Comparison of ENCODE assay signal across 21 mouse cellular contexts in the genomic region with DNA sequence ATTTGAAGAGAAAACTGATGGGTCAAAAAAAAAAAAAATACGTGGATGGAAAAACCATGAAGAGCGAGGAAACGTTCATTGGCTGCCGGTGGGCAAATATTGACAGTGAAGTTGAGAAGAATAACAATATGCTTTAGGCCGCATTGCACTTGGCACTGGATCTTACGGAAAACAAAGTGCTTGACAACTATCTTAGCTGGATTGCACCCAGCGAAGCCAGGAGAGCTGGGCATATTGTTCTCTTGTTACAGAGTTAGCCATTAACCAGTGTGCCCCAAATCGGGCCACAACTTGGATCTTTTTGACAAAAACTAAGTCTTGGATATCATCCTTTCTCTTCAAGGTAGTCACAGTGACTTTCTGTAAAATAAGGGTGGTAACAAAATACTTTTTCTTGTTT.
DNase-seq lines count a peak whose midpoint lies in the region; ATAC-seq and TF ChIP-seq lines count a peak whose summit lies in the region.
"Had no signal": no experiment of that assay in that cellular context is flagged by ENCODE, and none has a peak within 500 bp of the region (broad histone marks: within the 10 kb centered on the region; RNA-seq: fewer than 3 reads in every experiment).

No protein-coding gene starts in this region.

- H3K79me2 ChIP-seq in liver, adult 2 months (ENCODE audit: control insufficient read depth, insufficient read depth, low read length) = peaks cover 3% of the 10 kb centered on the region; the same call in 1 of the 2 replicates

- peak overlapping the region; percentile 42 for H3K27ac ChIP-seq in liver, adult 2 months (replicated peaks; ENCODE audit: insufficient read depth, low read depth, low read length)
- no peak overlapping the region for H3K27ac ChIP-seq in liver, embryonic 11.5 days (ENCODE audit: low read depth, low read length)
- no peak overlapping the region for H3K27ac ChIP-seq in lung, postnatal 0 days (ENCODE audit: low read length)
- H3K27ac ChIP-seq in stomach, postnatal 0 days (replicated peaks) = no peak overlapping the region
- H3K27ac ChIP-seq: embryonic facial prominence, embryonic 13.5 days; embryonic facial prominence, embryonic 15.5 days; forebrain, embryonic 10.5 days; forebrain, embryonic 12.5 days had no signal

- H3K4me1 ChIP-seq in liver, adult 2 months (ENCODE audit: control insufficient read depth, insufficient read depth, low read length) = peaks cover 13% of the 10 kb centered on the region; the same call in 1 of the 2 replicates
- H3K4me1 ChIP-seq in liver, embryonic 11.5 days (replicated peaks; ENCODE audit: control insufficient read depth, insufficient read depth, low read length) = peaks cover 6% of the 10 kb centered on the region; the same call in 1 of the 2 replicates
- peaks cover 3% of the 10 kb centered on the region; the same call in 1 of the 2 replicates for H3K4me1 ChIP-seq in lung, postnatal 0 days (ENCODE audit: insufficient read depth, low read depth, low read length)
- no peaks in the 10 kb centered on the region for H3K4me1 ChIP-seq in stomach, postnatal 0 days (replicated peaks; ENCODE audit: control insufficient read depth, insufficient read depth)

- H3K9me3 ChIP-seq in liver, embryonic 11.5 days (ENCODE audit: control insufficient read depth, low read length) = no peaks in the 10 kb centered on the region
- no peaks in the 10 kb centered on the region for H3K9me3 ChIP-seq in lung, postnatal 0 days (ENCODE audit: low read length)
- no peaks in the 10 kb centered on the region for H3K9me3 ChIP-seq in stomach, postnatal 0 days (ENCODE audit: control insufficient read depth, low read length)
- H3K9me3 ChIP-seq: embryonic facial prominence, embryonic 13.5 days; embryonic facial prominence, embryonic 15.5 days; forebrain, embryonic 10.5 days; forebrain, embryonic 12.5 days had no signal

- WGBS in liver, adult 2 months = 19% methylated on average over 8 of the region's 8 CpGs
- WGBS in liver, embryonic 11.5 days = 79% methylated on average over 8 of the region's 8 CpGs
- 56% methylated on average over 8 of the region's 8 CpGs for WGBS in lung, postnatal 0 days
- WGBS in stomach, postnatal 0 days = 63% methylated on average over 8 of the region's 8 CpGs

- peak overlapping the region; percentile 12; the same call in 1 of the 2 replicates for H3K9ac ChIP-seq in liver, adult 2 months (ENCODE audit: low read depth, low read length)
- no peak overlapping the region for H3K9ac ChIP-seq in liver, embryonic 11.5 days (ENCODE audit: low read depth, low read length)
- no peak overlapping the region for H3K9ac ChIP-seq in lung, postnatal 0 days (replicated peaks; ENCODE audit: low read depth)
- no peak overlapping the region for H3K9ac ChIP-seq in stomach, postnatal 0 days (ENCODE audit: low read length)
- H3K9ac ChIP-seq: embryonic facial prominence, embryonic 13.5 days; embryonic facial prominence, embryonic 15.5 days; forebrain, embryonic 12.5 days had no signal

- TF ChIP-seq EP300 in lung, postnatal 0 days (IDR thresholded peaks at IDR 0.05) = no peak
- no peak for TF ChIP-seq EP300 in stomach, postnatal 0 days (optimal IDR thresholded peaks at IDR 0.05)

- H3K27me3 ChIP-seq in liver, adult 2 months (ENCODE audit: control insufficient read depth, insufficient read depth, low read length) = no peaks in the 10 kb centered on the region
- H3K27me3 ChIP-seq in liver, embryonic 11.5 days (replicated peaks; ENCODE audit: control insufficient read depth, insufficient read depth, low read length) = no peaks in the 10 kb centered on the region
- H3K27me3 ChIP-seq in lung, postnatal 0 days (replicated peaks; ENCODE audit: insufficient read depth, low read length) = no peaks in the 10 kb centered on the region
- H3K27me3 ChIP-seq in stomach, postnatal 0 days (ENCODE audit: control insufficient read depth, insufficient read depth, low read length) = no peaks in the 10 kb centered on the region
- H3K27me3 ChIP-seq: embryonic facial prominence, embryonic 13.5 days; embryonic facial prominence, embryonic 15.5 days; forebrain, embryonic 12.5 days had no signal

- DNase-seq in cerebellum, adult 9-11 months = peak; percentile 17
- no peak for DNase-seq in cerebellum, postnatal 10 days
- DNase-seq in liver, adult 2 months (ENCODE audit: extremely low read depth, low read depth, low spot score) = peak; percentile 95
- no peak for DNase-seq in liver, embryonic 11.5 days (ENCODE audit: low spot score)
- peak; percentile 16 to 36 for DNase-seq in lung, adult 18-20 months
- DNase-seq in lung, postnatal 0 days (ENCODE audit: low spot score) = no peak
- DNase-seq in stomach, postnatal 0 days (ENCODE audit: low spot score) = peak; percentile 20
- no peak for DNase-seq in yolk sac, embryonic 10.5 days (ENCODE audit: low spot score)
- DNase-seq: adrenal gland, adult 2 months; adrenal gland, postnatal 10 days; adrenal gland, postnatal 25 days; cerebellum, adult 11 months; cerebellum, postnatal 25 days; embryo, embryonic 11 days had no signal

- ATAC-seq in liver, embryonic 11.5 days (replicated peaks; ENCODE audit: low FRiP score) = no peak
- ATAC-seq in lung, postnatal 0 days = no peak
- no peak for ATAC-seq in stomach, postnatal 0 days (ENCODE audit: low FRiP score, low TSS enrichment)
- ATAC-seq: forebrain, embryonic 14.5 days; forebrain, embryonic 16.5 days had no signal

- no peaks in the 10 kb centered on the region for H3K36me3 ChIP-seq in liver, adult 2 months (ENCODE audit: control insufficient read depth, insufficient read depth, low read length)
- no peaks in the 10 kb centered on the region for H3K36me3 ChIP-seq in liver, embryonic 11.5 days (ENCODE audit: control insufficient read depth, insufficient read depth, low read length)
- no peaks in the 10 kb centered on the region for H3K36me3 ChIP-seq in lung, postnatal 0 days (ENCODE audit: insufficient read depth, low read length)
- no peaks in the 10 kb centered on the region; the same call in 1 of the 2 replicates for H3K36me3 ChIP-seq in stomach, postnatal 0 days (ENCODE audit: control insufficient read depth, insufficient read depth, low read length)
- H3K36me3 ChIP-seq: embryonic facial prominence, embryonic 13.5 days; embryonic facial prominence, embryonic 15.5 days; forebrain, embryonic 10.5 days; forebrain, embryonic 12.5 days had no signal

- H3K4me2 ChIP-seq in liver, embryonic 11.5 days = no peak overlapping the region
- H3K4me2 ChIP-seq in lung, postnatal 0 days (replicated peaks; ENCODE audit: low read depth, low read length) = no peak overlapping the region
- H3K4me2 ChIP-seq in stomach, postnatal 0 days (replicated peaks; ENCODE audit: low read depth) = no peak overlapping the region
- H3K4me2 ChIP-seq: embryonic facial prominence, embryonic 13.5 days; embryonic facial prominence, embryonic 15.5 days; forebrain, embryonic 12.5 days had no signal

- TF ChIP-seq POLR2A in liver, adult 2 months (IDR thresholded peaks at IDR 0.05; ENCODE audit: extremely low read depth, insufficient read depth, low read length) = no peak

- H3K4me3 ChIP-seq in liver, adult 2 months (ENCODE audit: insufficient read depth, low read depth, low read length) = no peak overlapping the region
- H3K4me3 ChIP-seq in liver, embryonic 11.5 days (ENCODE audit: low read depth, low read length) = no peak overlapping the region
- H3K4me3 ChIP-seq in lung, postnatal 0 days (ENCODE audit: low read depth, low read length) = no peak overlapping the region
- H3K4me3 ChIP-seq in stomach, postnatal 0 days (ENCODE audit: low read depth, low read length) = no peak overlapping the region
- H3K4me3 ChIP-seq: embryonic facial prominence, embryonic 13.5 days; embryonic facial prominence, embryonic 15.5 days; erythroblast, embryonic 14.5 days; forebrain, embryonic 10.5 days; forebrain, embryonic 12.5 days had no signal

- TF ChIP-seq CTCF in liver, adult 2 months (IDR thresholded peaks at IDR 0.05; ENCODE audit: low read depth, low read length) = no peak
- TF ChIP-seq CTCF in lung, postnatal 0 days (IDR thresholded peaks at IDR 0.05) = no peak
- no peak for TF ChIP-seq CTCF in stomach, postnatal 0 days (IDR thresholded peaks at IDR 0.05; ENCODE audit: low read depth)

Comparison
In these comparisons a context has a peak if more than half of its experiments do, and no peak if none do; other contexts are left out.
1. DNase-seq: peak in cerebellum, adult 9-11 months (single experiment), liver, adult 2 months (single experiment), lung, adult 18-20 months (2 of 2) and stomach, postnatal 0 days (single experiment); none in cerebellum, postnatal 10 days (0 of 2), liver, embryonic 11.5 days (single experiment), lung, postnatal 0 days (single experiment) and yolk sac, embryonic 10.5 days (single experiment).